Mouse (Mus musculus) right cerebral cortex, adult 18-20 months (tissue): ENCODE results near the gene Olfr391-ps.

Experiments
- DNase-seq: peaks from one replicate; pipeline ENCODE4 v3.0.0; 2022; ENCODE audit warnings: mixed read lengths

Gene Olfr391-ps

GRCm38 (mm10) chr11:73802952-73803351 is at the start of gene Olfr391-ps:
Gene Olfr391-ps, minus strand, starts transcription at chr11:73803052.
- DNase-seq: no peak

- DNase-seq: no peak
These were observed 48.5 kb upstream of the Olfr391-ps start, which contains the start of gene Olfr393 for GRCm38 (mm10) chr11:73851354-73851753. Gene Olfr393, minus strand, starts transcription at chr11:73851454.

- DNase-seq: no peak
These were observed 14.1 kb upstream of the Olfr391-ps start, which contains the start of gene Olfr392 for GRCm38 (mm10) chr11:73816949-73817348. Gene Olfr392, minus strand, starts transcription at chr11:73817049.

- no peak for DNase-seq
These were observed 20.2 kb downstream of the Olfr391-ps start, which contains the start of gene Olfr390 for GRCm38 (mm10) chr11:73782664-73783063. Gene Olfr390, plus strand, starts transcription at chr11:73782964.

- no peak for DNase-seq
These were observed 22.2 kb downstream of the Olfr391-ps start, which contains the start of gene Olfr389 for GRCm38 (mm10) chr11:73780613-73781012. Gene Olfr389, minus strand, starts transcription at chr11:73780713.

- no peak for DNase-seq
These were observed 43.7 kb downstream of the Olfr391-ps start for GRCm38 (mm10) chr11:73759115-73759514.
